Mouse (Mus musculus): ENCODE measurements around the gene Lgmn. TPM values are rescaled to one million over a fixed set of nuclear protein-coding genes. Genes with fewer than 3 reads are reported as not detected.

Gene Lgmn
- polyA plus RNA-seq, 1 experiment from 2014 or later, result 127 TPM

GRCm38 (mm10) chr12:102366126-102366816 lies 73.3 kb downstream of the Lgmn start:
- Histone ChIP-seq H3K27ac (ENCODE audit: poor library complexity, severe bottlenecking) (no peak overlapping the region), H3K9me3 (replicated peaks) (no peaks in the 10 kb centered on the region), H3K36me3 (peaks cover 55% of the 10 kb centered on the region), H3K9ac (no peak overlapping the region), H3K27me3 (replicated peaks) (no peaks in the 10 kb centered on the region), H3K4me1 (replicated peaks) (peaks cover 30% of the 10 kb centered on the region), H3K4me2 (no peak overlapping the region), H3K4me3 (no peak overlapping the region)
- no peak for ATAC-seq (ENCODE audit: insufficient number of reproducible peaks, low FRiP score)
- WGBS, result 87% methylated on average over 9 of the region's 9 CpGs

GRCm38 (mm10) chr12:102365016-102365415 lies 74.6 kb downstream of the Lgmn start:
- peaks cover 67% of the 10 kb centered on the region for H3K36me3 ChIP-seq
- no peaks in the 10 kb centered on the region for H3K9me3 ChIP-seq (replicated peaks)
- no peak for ATAC-seq (ENCODE audit: insufficient number of reproducible peaks, low FRiP score)
- H3K27me3 ChIP-seq (replicated peaks), result no peaks in the 10 kb centered on the region
- no peak overlapping the region for H3K4me3 ChIP-seq
- no peak overlapping the region for H3K9ac ChIP-seq
- H3K27ac ChIP-seq (ENCODE audit: poor library complexity, severe bottlenecking), result no peak overlapping the region
- peaks cover 24% of the 10 kb centered on the region for H3K4me1 ChIP-seq (replicated peaks)
- H3K4me2 ChIP-seq, result no peak overlapping the region
- 88% methylated on average over 7 of the region's 7 CpGs for WGBS

GRCm38 (mm10) chr12:102361189-102362161 lies 78.1 kb downstream of the Lgmn start:
- H3K4me3 ChIP-seq, result no peak overlapping the region
- 86% methylated on average over 10 of the region's 10 CpGs for WGBS
- no peak overlapping the region for H3K4me2 ChIP-seq
- ATAC-seq (ENCODE audit: insufficient number of reproducible peaks, low FRiP score), result no peak
- no peaks in the 10 kb centered on the region for H3K4me1 ChIP-seq (replicated peaks)
- H3K27ac ChIP-seq (ENCODE audit: poor library complexity, severe bottlenecking), result no peak overlapping the region
- H3K36me3 ChIP-seq, result peaks cover 78% of the 10 kb centered on the region
- no peak overlapping the region for H3K9ac ChIP-seq
- H3K9me3 ChIP-seq (replicated peaks), result no peaks in the 10 kb centered on the region
- H3K27me3 ChIP-seq (replicated peaks), result no peaks in the 10 kb centered on the region

- no peaks in the 10 kb centered on the region for H3K9me3 ChIP-seq (replicated peaks)
- H3K36me3 ChIP-seq, result peaks cover 71% of the 10 kb centered on the region
- H3K27ac ChIP-seq (ENCODE audit: poor library complexity, severe bottlenecking), result no peak overlapping the region
- H3K4me2 ChIP-seq, result no peak overlapping the region
- H3K4me1 ChIP-seq (replicated peaks), result no peaks in the 10 kb centered on the region
- ATAC-seq (ENCODE audit: insufficient number of reproducible peaks, low FRiP score), result no peak
- no peak overlapping the region for H3K4me3 ChIP-seq
- WGBS, result 88% methylated on average over 4 of the region's 4 CpGs
- no peak overlapping the region for H3K9ac ChIP-seq
- no peaks in the 10 kb centered on the region for H3K27me3 ChIP-seq (replicated peaks)
These were observed 80.2 kb downstream of the Lgmn start for GRCm38 (mm10) chr12:102359390-102359789.

- no peak overlapping the region for H3K9ac ChIP-seq
- ATAC-seq (ENCODE audit: insufficient number of reproducible peaks, low FRiP score), result no peak
- H3K27me3 ChIP-seq (replicated peaks), result no peaks in the 10 kb centered on the region
- no peak overlapping the region for H3K27ac ChIP-seq (ENCODE audit: poor library complexity, severe bottlenecking)
- H3K4me2 ChIP-seq, result no peak overlapping the region
- no peak overlapping the region for H3K4me3 ChIP-seq
- H3K4me1 ChIP-seq (replicated peaks), result no peaks in the 10 kb centered on the region
- WGBS, result 79% methylated on average over 1 of the region's 1 CpGs
- peaks cover 64% of the 10 kb centered on the region for H3K36me3 ChIP-seq
- H3K9me3 ChIP-seq (replicated peaks), result no peaks in the 10 kb centered on the region
These were observed 82.8 kb downstream of the Lgmn start for GRCm38 (mm10) chr12:102356781-102357180.

- Histone ChIP-seq H3K9me3 (replicated peaks) (no peaks in the 10 kb centered on the region), H3K27me3 (replicated peaks) (no peaks in the 10 kb centered on the region), H3K36me3 (peaks cover 62% of the 10 kb centered on the region), H3K9ac (no peak overlapping the region), H3K4me1 (replicated peaks) (no peaks in the 10 kb centered on the region), H3K27ac (ENCODE audit: poor library complexity, severe bottlenecking) (no peak overlapping the region), H3K4me3 (no peak overlapping the region), H3K4me2 (no peak overlapping the region)
- no peak for ATAC-seq (ENCODE audit: insufficient number of reproducible peaks, low FRiP score)
These were observed 83.8 kb downstream of the Lgmn start for GRCm38 (mm10) chr12:102355784-102356183.

- Histone ChIP-seq H3K36me3 (peaks cover 48% of the 10 kb centered on the region), H3K9ac (no peak overlapping the region), H3K4me1 (replicated peaks) (no peaks in the 10 kb centered on the region), H3K4me2 (no peak overlapping the region), H3K4me3 (no peak overlapping the region), H3K9me3 (replicated peaks) (no peaks in the 10 kb centered on the region), H3K27me3 (replicated peaks) (no peaks in the 10 kb centered on the region), H3K27ac (ENCODE audit: poor library complexity, severe bottlenecking) (no peak overlapping the region)
- WGBS, result 81% methylated on average over 10 of the region's 10 CpGs
- no peak for ATAC-seq (ENCODE audit: insufficient number of reproducible peaks, low FRiP score)
These were observed 85.3 kb downstream of the Lgmn start for GRCm38 (mm10) chr12:102354126-102354984.

- H3K27me3 ChIP-seq (replicated peaks), result no peaks in the 10 kb centered on the region
These were observed 88.6 kb downstream of the Lgmn start for GRCm38 (mm10) chr12:102350997-102351396.

GRCm38 (mm10) chr12:102348447-102348846 lies 91.2 kb downstream of the Lgmn start:
- H3K4me2 ChIP-seq, result no peak overlapping the region
- H3K36me3 ChIP-seq, result peaks cover 24% of the 10 kb centered on the region
- peaks cover 23% of the 10 kb centered on the region for H3K4me1 ChIP-seq (replicated peaks)
- no peaks in the 10 kb centered on the region for H3K27me3 ChIP-seq (replicated peaks)
- no peak overlapping the region for H3K27ac ChIP-seq (ENCODE audit: poor library complexity, severe bottlenecking)
- no peaks in the 10 kb centered on the region for H3K9me3 ChIP-seq (replicated peaks)
- no peak overlapping the region for H3K4me3 ChIP-seq
- no peak overlapping the region for H3K9ac ChIP-seq
- 90% methylated on average over 6 of the region's 6 CpGs for WGBS
- no peak for ATAC-seq (ENCODE audit: insufficient number of reproducible peaks, low FRiP score)

More at GRCm38 (mm10) chr12:102350997-102351396, 88.6 kb downstream of the Lgmn start:
- H3K27ac ChIP-seq (ENCODE audit: poor library complexity, severe bottlenecking), result no peak overlapping the region
- H3K9me3 ChIP-seq (replicated peaks), result no peaks in the 10 kb centered on the region
- no peak overlapping the region for H3K4me2 ChIP-seq
- H3K36me3 ChIP-seq, result peaks cover 28% of the 10 kb centered on the region
- ATAC-seq (ENCODE audit: insufficient number of reproducible peaks, low FRiP score), result no peak
- H3K4me1 ChIP-seq (replicated peaks), result no peaks in the 10 kb centered on the region
- WGBS, result 72% methylated on average over 1 of the region's 1 CpGs
- H3K4me3 ChIP-seq, result no peak overlapping the region
- H3K9ac ChIP-seq, result no peak overlapping the region

- 13% methylated on average over 1 of the region's 1 CpGs for WGBS
- Histone ChIP-seq H3K9ac (no peak overlapping the region), H3K4me2 (no peak overlapping the region), H3K27me3 (replicated peaks) (no peaks in the 10 kb centered on the region), H3K9me3 (replicated peaks) (no peaks in the 10 kb centered on the region), H3K4me1 (replicated peaks) (peaks cover 43% of the 10 kb centered on the region), H3K27ac (ENCODE audit: poor library complexity, severe bottlenecking) (no peak overlapping the region), H3K4me3 (no peak overlapping the region), H3K36me3 (peaks cover 16% of the 10 kb centered on the region)
- no peak for ATAC-seq (ENCODE audit: insufficient number of reproducible peaks, low FRiP score)
These were observed 93.1 kb downstream of the Lgmn start for GRCm38 (mm10) chr12:102346507-102346906.

All from heart, embryonic 12.5 days (tissue).